Mouse (Mus musculus) testis, adult 2 months (tissue): ENCODE data around the gene Synm. TPM values are rescaled to one million over a fixed set of nuclear protein-coding genes. Genes with fewer than 3 reads are reported as not detected.

ENCODE experiments used
- H3K27ac ChIP-seq: fragments of 200-500 bp; 2 replicates; pipeline ENCODE4 v1.5.1; 2012; ENCODE audit warnings: low read depth, low read length; ENCODE audit not compliant: control insufficient read depth, insufficient read depth
- H3K27me3 ChIP-seq: fragments of 200-500 bp; 2 replicates; pipeline ENCODE4 v1.6.1; 2012; ENCODE audit warnings: mild to moderate bottlenecking, low read length, moderate library complexity; ENCODE audit not compliant: control insufficient read depth, insufficient read depth
- H3K36me3 ChIP-seq: fragments of 200-500 bp; 2 replicates; pipeline ENCODE4 v1.6.1; 2012; ENCODE audit warnings: mild to moderate bottlenecking, low read length; ENCODE audit not compliant: control insufficient read depth, insufficient read depth
- H3K4me1 ChIP-seq: fragments of 200-500 bp; 2 replicates; pipeline ENCODE4 v1.6.1; 2012; ENCODE audit warnings: low read length; ENCODE audit not compliant: control insufficient read depth, insufficient read depth
- H3K4me3 ChIP-seq: fragments of 200-500 bp; 2 replicates; pipeline ENCODE4 v1.5.1; 2012; ENCODE audit warnings: low read depth, mild to moderate bottlenecking, low read length, moderate library complexity, mixed read lengths; ENCODE audit not compliant: control insufficient read depth
- CTCF ChIP-seq: fragments of 200-500 bp; IDR thresholded peaks from 2 replicates; pipeline ENCODE4 v1.5.1; 2012; ENCODE audit warnings: low read depth, mild to moderate bottlenecking, inconsistent platforms, low read length, moderate library complexity; ENCODE audit not compliant: control insufficient read depth, insufficient read depth, insufficient replicate concordance
- POLR2A ChIP-seq: fragments of 200-500 bp; IDR thresholded peaks from 2 replicates; pipeline ENCODE4 v1.6.1; 2012; ENCODE audit warnings: low read depth, mild to moderate bottlenecking, inconsistent platforms, low read length, moderate library complexity; ENCODE audit not compliant: control insufficient read depth
- polyA plus RNA-seq: library from polyadenylated mRNA; depleted of rRNA; stranded (reverse); fragments of >200 nt; gene quantifications from 2 replicates; pipeline ENCODE4 v1.2.3, GENCODE M21; 2012; rRNA removed

Synm gene
- polyA plus RNA-seq: 3.3 and 4.4 TPM in 2 replicates

DNA sequence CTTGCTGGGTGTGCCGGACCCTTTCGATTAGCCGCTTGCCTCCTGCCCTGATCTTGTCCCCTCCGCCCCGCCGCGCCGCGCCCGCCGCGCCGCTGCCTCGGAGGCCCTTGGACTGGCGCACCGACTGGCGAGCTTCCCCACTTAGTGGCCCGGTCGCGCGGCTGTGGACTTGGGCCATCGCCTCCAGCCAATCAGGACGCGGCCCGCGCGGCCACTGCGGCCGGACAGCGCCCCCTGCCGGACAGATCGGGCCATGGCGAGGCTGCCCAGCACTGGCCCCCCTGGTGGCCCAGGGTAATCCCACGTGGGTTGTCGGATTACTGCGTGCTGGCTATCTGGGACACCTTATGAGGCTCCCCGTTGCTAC lies at the start of gene Synm:
Gene Synm (minus strand): TSS at position 114 of the 367 bp plus-strand sequence.
- H3K4me3 ChIP-seq: peak within 1 kb of the TSS; percentile 83
- H3K4me1 ChIP-seq: peaks cover 8% of the 10 kb centered on the region
- H3K36me3 ChIP-seq: no peaks in the 10 kb centered on the region
- TF ChIP-seq CTCF: peak; percentile 96
- no peak for TF ChIP-seq POLR2A
- peak within 1 kb of the TSS; percentile 41 for H3K27ac ChIP-seq
- no peaks in the 10 kb centered on the region for H3K27me3 ChIP-seq

DNA sequence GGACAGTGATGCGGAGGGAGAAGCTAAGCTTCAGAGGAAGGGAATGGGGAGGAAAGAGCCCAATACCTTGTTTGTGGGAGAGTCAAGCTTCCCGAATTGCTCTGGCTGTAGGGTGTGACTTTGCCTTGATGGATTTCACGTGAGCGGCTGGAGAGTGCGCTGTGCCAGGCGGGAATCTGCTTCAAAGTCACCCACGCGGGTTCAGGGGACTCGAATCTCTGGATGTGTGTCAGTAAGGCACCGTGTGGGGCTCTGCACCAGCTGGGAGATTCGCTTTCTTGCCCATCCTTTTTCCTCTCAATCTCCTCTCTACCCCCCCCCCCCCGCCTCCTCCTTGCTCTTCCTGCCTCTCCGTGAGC lies 44.3 kb upstream of the Synm start:
- Histone ChIP-seq H3K27ac (no peak overlapping the region), H3K4me1 (peaks cover 7% of the 10 kb centered on the region), H3K4me3 (peak overlapping the region; percentile 80), H3K27me3 (no peaks in the 10 kb centered on the region), H3K36me3 (no peaks in the 10 kb centered on the region)
- TF ChIP-seq POLR2A (0 out of 2 replicates have a peak, but pooled peaks have one; percentile 0), CTCF (no peak)

DNA sequence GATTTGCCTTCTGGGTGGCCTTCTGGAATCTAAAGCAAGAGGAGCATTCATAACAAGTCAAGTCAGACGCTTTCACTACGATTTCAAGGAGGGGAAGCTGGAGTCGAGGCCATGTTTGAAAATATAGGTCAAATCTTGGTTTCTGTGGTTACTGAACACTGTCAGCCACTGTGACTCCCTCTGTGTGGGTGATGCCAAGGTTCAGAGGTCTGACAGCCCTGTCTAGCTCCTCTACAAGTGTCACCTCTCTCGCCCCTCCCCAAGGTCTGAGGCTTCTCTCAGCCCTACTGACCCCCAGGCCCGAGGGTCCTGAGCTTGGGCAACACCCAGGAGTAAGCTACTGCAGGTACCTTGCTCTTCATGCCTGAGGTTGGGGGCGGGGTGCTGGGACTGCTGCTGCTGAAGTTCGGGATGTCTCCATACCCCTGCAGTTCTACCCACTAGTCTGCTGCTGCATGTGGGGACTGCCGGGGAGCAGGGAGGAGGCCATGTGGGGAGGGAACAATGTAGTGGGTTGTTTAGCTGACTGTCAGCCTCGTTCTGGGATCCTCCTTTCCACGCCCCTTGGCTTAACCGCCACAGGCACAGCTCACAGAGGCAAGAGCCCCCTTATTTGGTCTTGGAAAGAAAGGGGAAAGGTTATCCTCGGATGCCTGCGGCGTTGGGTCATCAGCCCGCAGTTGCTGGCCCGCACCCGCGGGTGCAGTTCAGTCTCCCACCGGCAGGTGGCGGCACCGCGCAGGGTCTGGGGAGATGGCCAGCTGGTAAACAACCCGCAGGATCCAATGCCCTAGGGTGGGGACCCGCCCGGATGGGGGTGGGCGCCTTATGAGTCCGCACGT lies 43.7 kb upstream of the Synm start:
- TF ChIP-seq POLR2A: peak; percentile 23; the same call in 1 of the 2 replicates
- peak; percentile 98 for TF ChIP-seq CTCF
- H3K27me3 ChIP-seq: no peaks in the 10 kb centered on the region
- peak overlapping the region; percentile 80 for H3K4me3 ChIP-seq
- no peaks in the 10 kb centered on the region for H3K36me3 ChIP-seq
- peaks cover 7% of the 10 kb centered on the region for H3K4me1 ChIP-seq
- H3K27ac ChIP-seq: no peak overlapping the region

DNA sequence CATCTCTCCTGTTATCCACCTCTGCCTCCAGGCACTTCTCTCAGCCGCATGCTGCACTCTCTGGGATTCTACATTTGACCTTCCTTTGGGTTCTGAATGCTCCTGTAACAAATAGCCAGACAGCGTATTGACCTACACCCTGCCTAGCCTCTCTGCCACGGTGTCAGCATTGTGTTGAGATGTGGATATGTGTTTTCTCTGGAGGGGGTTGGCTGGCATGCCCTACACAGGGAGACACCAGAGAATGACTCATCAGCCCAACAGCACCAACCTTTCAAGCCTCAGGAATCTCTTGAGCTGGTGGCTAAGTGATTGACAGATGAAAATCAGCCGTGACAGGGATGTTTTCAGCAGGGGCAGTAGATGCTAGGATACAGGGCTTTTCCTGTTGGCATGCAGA lies 41.5 kb upstream of the Synm start:
- Histone ChIP-seq H3K27ac (no peak overlapping the region), H3K4me1 (peaks cover 7% of the 10 kb centered on the region), H3K36me3 (no peaks in the 10 kb centered on the region), H3K4me3 (no peak overlapping the region), H3K27me3 (no peaks in the 10 kb centered on the region)
- TF ChIP-seq CTCF (no peak), POLR2A (no peak)

DNA sequence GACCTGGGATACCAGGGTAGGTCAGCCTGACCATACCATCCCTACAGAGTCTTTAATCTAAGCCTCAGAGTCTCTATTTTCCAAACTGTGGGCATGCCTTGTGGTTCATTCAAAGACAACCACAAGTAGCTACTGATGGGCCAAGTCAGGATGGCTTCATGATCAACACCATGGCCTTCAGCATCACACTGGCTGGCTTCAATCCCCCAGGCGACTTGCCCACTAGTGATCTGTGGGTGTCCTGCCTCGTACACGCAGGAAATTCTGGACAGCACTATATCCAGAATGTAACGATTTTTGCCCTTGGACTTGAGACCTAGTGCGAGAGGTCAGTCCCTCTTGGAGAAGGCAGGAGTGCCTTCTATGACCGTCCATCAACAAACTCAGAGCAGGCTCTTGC lies 41.0 kb upstream of the Synm start:
- H3K27me3 ChIP-seq: no peaks in the 10 kb centered on the region
- no peak overlapping the region for H3K4me3 ChIP-seq
- peaks cover 7% of the 10 kb centered on the region for H3K4me1 ChIP-seq
- H3K36me3 ChIP-seq: no peaks in the 10 kb centered on the region
- no peak overlapping the region for H3K27ac ChIP-seq
- TF ChIP-seq CTCF: no peak
- TF ChIP-seq POLR2A: no peak

DNA sequence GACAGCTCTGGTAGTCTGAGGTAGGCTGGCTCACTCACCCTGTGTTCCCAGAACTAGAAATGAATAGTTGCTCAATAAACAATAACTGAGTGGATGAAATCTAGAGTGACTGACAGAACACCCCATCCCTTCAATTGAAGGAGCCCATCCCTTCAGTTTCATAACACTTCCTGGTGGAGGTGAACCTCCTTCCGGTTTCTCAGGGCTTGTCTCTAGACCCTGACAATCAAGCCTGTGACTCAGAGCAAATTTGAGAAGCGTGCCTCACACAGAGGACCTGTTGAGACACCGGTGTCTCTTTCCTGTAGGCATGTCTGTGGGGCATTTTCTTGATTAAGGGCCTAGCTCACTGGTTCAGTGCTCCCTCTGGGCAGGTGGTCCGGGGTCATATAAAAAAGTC lies 38.9 kb upstream of the Synm start:
- Histone ChIP-seq H3K27me3 (no peaks in the 10 kb centered on the region), H3K4me1 (0 out of 2 replicates have a peak, but pooled peaks cover 2% of the 10 kb centered on the region), H3K4me3 (no peak overlapping the region), H3K27ac (no peak overlapping the region), H3K36me3 (no peaks in the 10 kb centered on the region)
- TF ChIP-seq POLR2A (no peak), CTCF (no peak)

DNA sequence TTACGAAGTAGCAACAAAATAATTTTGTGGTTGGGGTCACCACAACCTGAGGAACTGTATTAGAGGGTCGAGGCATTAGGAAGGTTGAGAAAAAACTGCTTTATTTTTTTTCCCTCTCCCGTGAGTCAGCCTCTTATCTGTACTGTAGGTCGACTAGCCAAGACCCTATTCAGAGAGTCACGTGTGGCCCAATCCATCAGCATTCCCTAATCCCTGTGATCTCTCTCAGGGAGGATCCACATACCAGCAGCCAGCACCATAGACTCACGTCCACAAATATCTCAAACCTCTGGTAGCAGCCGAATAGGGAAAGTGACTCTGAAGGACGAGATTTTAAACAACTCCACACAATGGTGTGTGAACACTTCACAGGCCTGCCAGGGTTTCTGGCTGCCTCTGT lies 37.5 kb upstream of the Synm start:
- Histone ChIP-seq H3K4me1 (no peaks in the 10 kb centered on the region), H3K27ac (no peak overlapping the region), H3K27me3 (no peaks in the 10 kb centered on the region), H3K36me3 (no peaks in the 10 kb centered on the region), H3K4me3 (no peak overlapping the region)
- TF ChIP-seq CTCF (no peak), POLR2A (no peak)
